Mouse (Mus musculus) mouse embryonic stem cell (cell line): ENCODE results near the gene Gm7534.

Experiments
- in situ Hi-C, 2 experiments: fragments of 300-500 bp; cut with MboI; formaldehyde crosslinking; loops; 1 replicate in 1 of 2; 3 replicates in 1 of 2; pipeline ENCODE4 v1.14.3; 2019 to 2020; ENCODE audit warnings: low sequenced_read_pairs in 2 of 2, low pct_unique_long_range_greater_than_20kb in 1 of 2, mixed read lengths in 1 of 2; ENCODE audit not compliant: unreplicated experiment in 1 of 2

Gene Gm7534

DNA sequence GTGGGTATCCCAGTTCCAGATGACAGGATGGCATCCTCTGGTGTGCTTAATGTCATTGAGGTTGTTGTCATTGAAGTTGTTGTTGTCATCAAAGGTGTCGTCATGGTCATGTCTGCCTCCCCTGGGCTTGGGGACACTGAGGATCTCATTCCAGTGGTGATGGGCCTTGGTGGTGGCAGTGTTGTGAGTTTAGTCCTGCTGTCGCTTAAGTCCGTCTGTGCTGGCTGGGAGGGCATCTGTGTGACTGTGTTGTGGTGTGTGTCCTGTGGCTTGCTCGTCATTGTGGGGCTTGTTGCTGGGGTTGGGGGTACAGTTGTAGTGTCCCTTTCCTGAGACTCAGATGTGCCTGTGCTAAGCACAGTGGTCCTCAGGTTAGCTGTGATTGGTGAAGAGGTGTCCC, at the start of gene Gm7534:
TSS of gene Gm7534 (minus strand) at position 101 of the 400 bp plus-strand sequence.
- in situ Hi-C loops, result no loop called here

DNA sequence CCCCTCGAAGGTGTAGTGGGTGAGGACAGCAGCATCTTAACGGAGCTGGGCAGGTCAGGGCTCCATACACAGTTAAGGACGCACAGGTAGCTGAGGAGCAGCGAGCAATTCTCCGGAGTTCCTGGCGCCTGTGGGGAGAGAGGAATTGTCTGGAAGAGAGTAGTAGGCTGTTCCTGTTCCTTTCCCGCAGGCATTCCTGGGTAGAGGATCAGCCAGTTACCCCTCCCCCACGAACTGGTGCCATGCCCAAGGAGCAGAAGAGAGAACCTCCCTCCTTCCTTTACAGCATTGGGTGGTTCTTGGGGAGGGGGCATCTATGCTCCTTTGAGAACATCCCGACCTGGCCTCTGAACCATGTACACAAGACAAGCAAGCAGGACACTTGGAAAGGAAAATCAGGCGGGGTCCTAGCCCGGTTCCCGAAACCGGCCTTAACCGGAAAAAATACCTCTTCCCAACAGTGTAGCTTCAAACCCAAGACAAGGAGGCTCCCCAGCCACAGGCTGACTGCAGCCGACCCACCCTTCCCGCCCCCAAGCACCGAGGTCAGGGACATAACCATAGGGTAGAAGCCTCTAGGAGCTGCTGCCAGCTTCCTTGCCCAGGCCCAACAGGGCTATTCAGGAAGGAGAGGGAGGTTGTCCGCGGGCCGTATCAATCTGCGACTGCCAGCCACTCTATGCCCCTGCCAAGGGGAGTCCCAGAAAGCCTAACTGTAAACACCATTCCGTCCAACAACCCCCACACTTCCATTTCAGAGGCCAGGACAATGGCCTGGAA, 49.5 kb upstream of the Gm7534 start:
- in situ Hi-C loops, result no loop called here

GRCm38 (mm10) chr4:134251241-134252130, 48.7 kb upstream of the Gm7534 start:
- in situ Hi-C loops, result no loop called here

DNA sequence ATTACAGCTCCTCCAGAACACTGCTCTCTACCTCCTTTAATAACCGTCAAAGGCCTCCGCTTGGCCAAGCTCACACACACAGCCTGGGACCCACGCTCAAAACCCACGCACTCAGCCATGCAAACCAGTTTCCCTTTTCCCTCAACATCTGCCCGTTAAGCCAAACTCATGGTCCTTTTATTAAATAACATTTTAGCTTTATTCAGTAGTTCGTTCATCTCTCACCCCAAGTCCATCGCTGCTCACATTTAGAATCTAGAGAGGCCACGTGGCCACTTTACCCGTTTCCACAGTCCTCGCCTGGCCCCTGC, 48.1 kb upstream of the Gm7534 start:
- in situ Hi-C loops, result no loop called here

GRCm38 (mm10) chr4:134250116-134250929, 47.5 kb upstream of the Gm7534 start:
- in situ Hi-C loops, result no loop called here

- in situ Hi-C loops, result no loop called here
Measured at GRCm38 (mm10) chr4:134249651-134250050, 46.8 kb upstream of the Gm7534 start.

- in situ Hi-C loops, result no loop called here
Measured at GRCm38 (mm10) chr4:134246719-134247258, 44.0 kb upstream of the Gm7534 start, which contains the start of gene Gm30191. Gene Gm30191 (plus strand): TSS chr4:134246935.

DNA sequence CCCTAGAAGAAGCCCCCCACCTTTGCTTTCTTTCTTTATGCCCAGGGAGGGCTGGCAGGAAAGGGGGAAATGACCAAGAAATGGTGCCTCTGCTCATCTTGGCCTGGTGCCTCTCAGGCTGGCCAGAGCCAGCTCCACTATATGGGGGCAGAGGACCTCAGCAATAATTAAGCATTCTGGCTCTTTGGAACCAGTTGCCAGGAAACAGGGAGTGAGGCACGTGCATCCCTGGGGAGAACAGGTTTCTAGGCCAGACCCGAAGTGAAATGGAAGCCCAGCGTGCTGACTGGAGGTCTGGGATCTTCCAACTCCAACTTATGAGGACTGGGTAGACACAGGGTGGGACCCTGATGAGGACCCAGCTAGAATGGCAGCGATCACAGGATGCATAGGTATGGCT, 43.5 kb upstream of the Gm7534 start:
- in situ Hi-C loops, result no loop called here

- in situ Hi-C loops, result no loop called here
Measured at GRCm38 (mm10) chr4:134245148-134245843, 42.5 kb upstream of the Gm7534 start, which contains the start of gene Zfp593. Gene Zfp593 (minus strand): TSS chr4:134245592.

DNA sequence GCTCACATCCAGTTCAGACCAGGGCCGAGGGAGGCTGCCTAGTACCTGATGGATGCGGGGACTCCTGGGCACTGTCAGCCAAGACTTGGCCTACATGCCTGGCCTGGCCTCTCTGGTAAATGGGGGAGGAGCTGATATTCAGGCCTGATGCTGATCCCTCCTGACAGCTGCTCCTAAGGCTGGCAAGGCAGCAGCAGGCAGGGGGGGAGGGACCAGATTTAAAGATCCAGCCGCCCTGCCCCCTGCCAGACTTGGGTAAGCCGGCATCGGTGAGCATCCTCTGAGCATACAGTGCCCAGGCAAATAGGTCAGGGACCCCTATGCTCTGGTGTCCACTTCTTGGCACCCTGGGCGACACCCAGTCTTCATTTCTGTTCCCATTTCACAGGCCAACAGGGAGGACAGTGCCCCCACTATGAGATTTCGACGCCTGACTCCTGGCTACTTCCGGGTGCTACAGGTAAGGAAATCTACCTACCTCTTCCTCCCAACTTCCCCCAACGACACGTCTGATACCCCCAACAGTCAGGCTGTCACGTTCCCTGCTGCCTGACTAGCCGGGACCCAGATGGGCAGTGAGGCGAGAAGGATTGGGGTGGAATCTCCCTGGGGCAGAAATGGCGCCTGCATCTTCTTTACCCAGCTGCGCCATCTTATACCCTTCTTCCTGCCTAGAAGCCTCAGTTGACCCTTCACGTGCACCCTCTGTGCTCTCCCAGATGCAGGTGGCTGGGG, 40.9 kb upstream of the Gm7534 start, which contains the start of gene E130218I03Rik:
TSS of gene E130218I03Rik (plus strand) at position 147 of the 735 bp plus-strand sequence.
- in situ Hi-C loops, result no loop called here

DNA sequence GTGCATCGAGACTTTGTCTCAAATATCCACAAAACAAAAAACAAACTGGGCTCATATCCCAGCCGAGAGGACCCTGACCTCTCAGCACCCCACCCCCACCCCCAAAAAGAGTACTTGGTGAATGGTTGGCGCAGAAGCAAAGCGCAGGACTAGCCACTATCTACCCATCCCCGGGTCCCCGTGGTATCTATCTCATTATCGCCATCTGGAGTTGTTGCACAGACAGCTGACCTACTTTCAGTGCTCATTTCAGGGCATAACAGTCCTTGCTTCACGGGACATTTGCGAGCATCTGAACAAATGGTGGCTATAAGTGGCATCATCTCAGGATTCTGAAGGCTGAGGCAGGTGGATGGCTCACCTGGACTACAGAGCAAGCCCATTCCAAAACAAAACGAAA, 35.9 kb upstream of the Gm7534 start:
- in situ Hi-C loops, result no loop called here

DNA sequence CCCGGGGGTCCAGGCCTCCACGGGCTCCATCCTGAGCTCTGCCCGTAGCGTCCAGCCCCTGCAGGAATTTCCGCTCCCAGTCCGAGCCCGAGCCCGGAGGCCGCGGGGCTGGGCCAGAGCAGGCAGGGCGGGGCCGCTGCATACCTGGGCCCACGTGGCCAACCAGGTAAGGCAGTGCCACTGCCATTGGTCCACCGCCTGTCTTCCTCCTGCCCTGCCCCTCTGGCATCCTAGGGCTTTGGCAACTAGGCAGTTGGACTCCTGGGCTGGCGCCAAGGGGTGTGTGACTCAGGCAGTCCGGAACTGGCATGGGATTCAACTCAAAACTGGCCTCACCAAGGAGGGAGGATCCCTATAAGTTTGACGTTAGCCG, 35.5 kb upstream of the Gm7534 start, which contains the start of gene Cnksr1:
TSS of gene Cnksr1 (minus strand) at position 121 of the 373 bp plus-strand sequence.
- in situ Hi-C loops, result no loop called here

- in situ Hi-C loops, result no loop called here
Measured at GRCm38 (mm10) chr4:134237582-134238278, 34.9 kb upstream of the Gm7534 start.

DNA sequence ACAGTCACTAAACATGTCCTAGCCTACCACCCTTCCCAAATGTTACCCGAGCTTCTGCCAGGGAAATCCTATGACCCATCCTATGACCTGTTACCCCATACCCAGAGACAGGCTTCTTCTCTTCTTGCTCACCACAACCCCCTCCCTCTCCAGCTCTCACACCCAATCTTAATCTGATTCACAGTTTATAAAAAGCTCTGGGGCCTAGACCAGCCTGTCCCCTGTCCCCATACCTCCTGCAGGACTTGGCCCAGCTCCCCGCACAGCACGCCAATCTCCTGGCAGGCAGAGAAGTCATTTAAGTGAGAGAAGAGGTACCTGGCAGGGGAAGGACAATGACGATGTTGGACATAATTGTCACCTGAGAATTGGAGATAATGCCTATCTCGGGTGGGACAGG, 32.1 kb upstream of the Gm7534 start:
- in situ Hi-C loops, result no loop called here

- in situ Hi-C loops, result no loop called here
Measured at GRCm38 (mm10) chr4:134230431-134230830, 27.6 kb upstream of the Gm7534 start.

DNA sequence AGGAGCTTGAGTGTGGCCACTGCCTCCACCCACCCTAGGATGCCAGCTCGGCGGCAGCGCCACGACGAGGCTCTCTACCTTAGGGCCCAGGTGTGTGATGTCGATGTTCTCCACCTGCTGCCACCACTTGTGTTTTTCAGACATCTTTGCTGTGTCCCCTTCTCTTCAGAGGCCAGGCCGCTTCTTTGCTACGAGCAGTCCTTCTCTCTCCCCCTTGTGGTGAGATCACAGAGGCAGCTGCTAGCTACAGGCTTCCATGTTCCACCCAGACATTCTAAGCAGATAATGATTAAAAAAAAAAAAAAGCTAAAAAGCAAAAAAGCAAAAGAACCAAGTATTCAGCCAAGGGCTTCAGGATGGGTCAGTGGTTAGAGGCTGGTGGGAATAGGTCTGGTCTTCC, 24.4 kb upstream of the Gm7534 start, which contains the start of gene Catsper4:
TSS of gene Catsper4 (minus strand) at position 190 of the 400 bp plus-strand sequence.
- in situ Hi-C loops, result no loop called here
